Mouse (Mus musculus): ENCODE measurements around the gene Rad51b. TPM values are rescaled to one million over a fixed set of nuclear protein-coding genes. Genes with fewer than 3 reads are reported as not detected.

Gene Rad51b
- polyA plus RNA-seq, 1 experiment from 2014 or later = 8.0 TPM

- WGBS = 86% methylated on average over 3 of the region's 3 CpGs
- Histone ChIP-seq H3K36me3 (ENCODE audit: insufficient read depth) (no peaks in the 10 kb centered on the region), H3K9me3 (ENCODE audit: low read depth, low read length) (no peaks in the 10 kb centered on the region), H3K4me1 (ENCODE audit: insufficient read depth) (0 out of 2 replicates have a peak, but pooled peaks cover 4% of the 10 kb centered on the region), H3K9ac (no peak overlapping the region), H3K4me2 (no peak overlapping the region), H3K27ac (ENCODE audit: low read depth) (no peak overlapping the region), H3K4me3 (ENCODE audit: low read depth, low read length) (no peak overlapping the region), H3K27me3 (ENCODE audit: insufficient read depth, low read length) (no peaks in the 10 kb centered on the region)
- ATAC-seq (ENCODE audit: insufficient read depth) (no peak), DNase-seq (no peak)
- TF ChIP-seq CTCF (IDR thresholded peaks at IDR 0.05; ENCODE audit: low read depth) = no peak
Observed at GRCm38 (mm10) chr12:79771741-79772140, 474.7 kb downstream of the Rad51b start.

GRCm38 (mm10) chr12:79773246-79773645 lies 476.2 kb downstream of the Rad51b start:
- ATAC-seq (ENCODE audit: insufficient read depth) (no peak), DNase-seq (no peak)
- WGBS = 74% methylated on average over 4 of the region's 4 CpGs
- no peaks in the 10 kb centered on the region for H3K9me3 ChIP-seq (ENCODE audit: low read depth, low read length)
- no peak for TF ChIP-seq CTCF (IDR thresholded peaks at IDR 0.05; ENCODE audit: low read depth)
- 0 out of 2 replicates have a peak, but pooled peaks cover 5% of the 10 kb centered on the region for H3K4me1 ChIP-seq (ENCODE audit: insufficient read depth)
- H3K36me3 ChIP-seq (ENCODE audit: insufficient read depth) = no peaks in the 10 kb centered on the region
- no peak overlapping the region for H3K27ac ChIP-seq (ENCODE audit: low read depth)
- H3K4me2 ChIP-seq = no peak overlapping the region
- H3K4me3 ChIP-seq (ENCODE audit: low read depth, low read length) = no peak overlapping the region
- H3K27me3 ChIP-seq (ENCODE audit: insufficient read depth, low read length) = no peaks in the 10 kb centered on the region
- no peak overlapping the region for H3K9ac ChIP-seq

GRCm38 (mm10) chr12:79774571-79774970 lies 477.5 kb downstream of the Rad51b start:
- Histone ChIP-seq H3K27ac (ENCODE audit: low read depth) (no peak overlapping the region), H3K9ac (no peak overlapping the region), H3K36me3 (ENCODE audit: insufficient read depth) (no peaks in the 10 kb centered on the region), H3K9me3 (ENCODE audit: low read depth, low read length) (no peaks in the 10 kb centered on the region), H3K4me2 (no peak overlapping the region), H3K27me3 (ENCODE audit: insufficient read depth, low read length) (no peaks in the 10 kb centered on the region), H3K4me3 (ENCODE audit: low read depth, low read length) (no peak overlapping the region), H3K4me1 (ENCODE audit: insufficient read depth) (0 out of 2 replicates have a peak, but pooled peaks cover 5% of the 10 kb centered on the region)
- 67% methylated on average over 4 of the region's 4 CpGs for WGBS
- ATAC-seq (ENCODE audit: insufficient read depth) (no peak), DNase-seq (no peak)
- TF ChIP-seq CTCF (IDR thresholded peaks at IDR 0.05; ENCODE audit: low read depth) = no peak

- Histone ChIP-seq H3K9me3 (ENCODE audit: low read depth, low read length) (no peaks in the 10 kb centered on the region), H3K4me1 (ENCODE audit: insufficient read depth) (0 out of 2 replicates have a peak, but pooled peaks cover 5% of the 10 kb centered on the region), H3K9ac (no peak overlapping the region), H3K27ac (ENCODE audit: low read depth) (no peak overlapping the region), H3K36me3 (ENCODE audit: insufficient read depth) (no peaks in the 10 kb centered on the region), H3K4me2 (no peak overlapping the region), H3K4me3 (ENCODE audit: low read depth, low read length) (no peak overlapping the region), H3K27me3 (ENCODE audit: insufficient read depth, low read length) (no peaks in the 10 kb centered on the region)
- TF ChIP-seq CTCF (IDR thresholded peaks at IDR 0.05; ENCODE audit: low read depth) = no peak
- no peak for DNase-seq
- WGBS = 80% methylated on average over 5 of the region's 5 CpGs
- ATAC-seq (ENCODE audit: insufficient read depth) = no peak
Observed at GRCm38 (mm10) chr12:79776828-79777227, 479.7 kb downstream of the Rad51b start.

- 0 out of 2 replicates have a peak, but pooled peaks cover 4% of the 10 kb centered on the region for H3K9me3 ChIP-seq (ENCODE audit: low read depth, low read length)
Observed at GRCm38 (mm10) chr12:79780745-79781144, 483.7 kb downstream of the Rad51b start.

GRCm38 (mm10) chr12:79781788-79782187 lies 484.7 kb downstream of the Rad51b start:
- DNase-seq (no peak), ATAC-seq (ENCODE audit: insufficient read depth) (no peak)
- Histone ChIP-seq H3K4me1 (ENCODE audit: insufficient read depth) (0 out of 2 replicates have a peak, but pooled peaks cover under 1% of the 10 kb centered on the region), H3K27ac (ENCODE audit: low read depth) (no peak overlapping the region), H3K36me3 (ENCODE audit: insufficient read depth) (no peaks in the 10 kb centered on the region), H3K9me3 (ENCODE audit: low read depth, low read length) (0 out of 2 replicates have a peak, but pooled peaks cover 4% of the 10 kb centered on the region), H3K4me2 (no peak overlapping the region), H3K9ac (no peak overlapping the region), H3K4me3 (ENCODE audit: low read depth, low read length) (no peak overlapping the region), H3K27me3 (ENCODE audit: insufficient read depth, low read length) (no peaks in the 10 kb centered on the region)
- WGBS = 84% methylated on average over 5 of the region's 5 CpGs
- peak; percentile 44 for TF ChIP-seq CTCF (IDR thresholded peaks at IDR 0.05; ENCODE audit: low read depth)

More at GRCm38 (mm10) chr12:79780745-79781144, 483.7 kb downstream of the Rad51b start:
- H3K27me3 ChIP-seq (ENCODE audit: insufficient read depth, low read length) = no peaks in the 10 kb centered on the region
- no peak overlapping the region for H3K4me2 ChIP-seq
- no peak overlapping the region for H3K4me3 ChIP-seq (ENCODE audit: low read depth, low read length)
- ATAC-seq (ENCODE audit: insufficient read depth) = no peak
- no peak for TF ChIP-seq CTCF (IDR thresholded peaks at IDR 0.05; ENCODE audit: low read depth)
- WGBS = 53% methylated on average over 2 of the region's 2 CpGs
- 0 out of 2 replicates have a peak, but pooled peaks cover 3% of the 10 kb centered on the region for H3K4me1 ChIP-seq (ENCODE audit: insufficient read depth)
- DNase-seq = no peak
- H3K9ac ChIP-seq = no peak overlapping the region
- H3K27ac ChIP-seq (ENCODE audit: low read depth) = no peak overlapping the region
- H3K36me3 ChIP-seq (ENCODE audit: insufficient read depth) = no peaks in the 10 kb centered on the region

- no peaks in the 10 kb centered on the region for H3K36me3 ChIP-seq (ENCODE audit: insufficient read depth)
- 86% methylated on average over 6 of the region's 6 CpGs for WGBS
- TF ChIP-seq CTCF (IDR thresholded peaks at IDR 0.05; ENCODE audit: low read depth) = peak; percentile 31
- ATAC-seq (ENCODE audit: insufficient read depth) (no peak), DNase-seq (no peak)
- no peak overlapping the region for H3K4me3 ChIP-seq (ENCODE audit: low read depth, low read length)
- H3K27ac ChIP-seq (ENCODE audit: low read depth) = no peak overlapping the region
- no peak overlapping the region for H3K4me2 ChIP-seq
- no peaks in the 10 kb centered on the region for H3K4me1 ChIP-seq (ENCODE audit: insufficient read depth)
- no peaks in the 10 kb centered on the region for H3K27me3 ChIP-seq (ENCODE audit: insufficient read depth, low read length)
- H3K9me3 ChIP-seq (ENCODE audit: low read depth, low read length) = 0 out of 2 replicates have a peak, but pooled peaks cover 4% of the 10 kb centered on the region
- no peak overlapping the region for H3K9ac ChIP-seq
Observed at GRCm38 (mm10) chr12:79782444-79783117, 485.5 kb downstream of the Rad51b start.

All from lung, embryonic 14.5 days (tissue).